Mouse (Mus musculus) megakaryocyte, embryonic 14.5 days (primary cell): ENCODE results near the gene Camkk2. TPM values are rescaled to one million over a fixed set of nuclear protein-coding genes. Genes with fewer than 3 reads are reported as not detected.

Source experiments
- H3K27me3 ChIP-seq: replicated peaks from 2 replicates; pipeline ENCODE3; 2012; ENCODE audit warnings: inconsistent platforms
- H3K36me3 ChIP-seq: replicated peaks from 2 replicates; pipeline ENCODE3; 2012; ENCODE audit warnings: low read length, inconsistent platforms, mixed read lengths
- H3K4me1 ChIP-seq: 2 replicates; pipeline ENCODE4 v1.6.1; 2012; ENCODE audit warnings: inconsistent platforms
- H3K4me3 ChIP-seq: replicated peaks from 2 replicates; pipeline ENCODE3; 2012; ENCODE audit warnings: moderate library complexity, mild to moderate bottlenecking, inconsistent platforms
- H3K9me3 ChIP-seq: 2 replicates; pipeline ENCODE4 v1.6.1; 2012; ENCODE audit warnings: inconsistent platforms
- FLI1 ChIP-seq: IDR thresholded peaks from 2 replicates; pipeline ENCODE4 v1.6.1; 2012; ENCODE audit warnings: low read length, inconsistent platforms, mixed read lengths
- GATA1 ChIP-seq: IDR thresholded peaks from 3 replicates; pipeline ENCODE4 v1.6.1; 2012; ENCODE audit warnings: mixed read lengths, low read length, inconsistent platforms, borderline replicate concordance
- polyA plus RNA-seq: library from polyadenylated mRNA; stranded (reverse); fragments of >175 nt; gene quantifications from 2 replicates; pipeline ENCODE4 v1.2.3, GENCODE M21; 2012; ENCODE audit warnings: low replicate concordance; ENCODE audit not compliant: insufficient read depth

The Camkk2 gene
- polyA plus RNA-seq, 1 experiment: 17.9 TPM

DNA sequence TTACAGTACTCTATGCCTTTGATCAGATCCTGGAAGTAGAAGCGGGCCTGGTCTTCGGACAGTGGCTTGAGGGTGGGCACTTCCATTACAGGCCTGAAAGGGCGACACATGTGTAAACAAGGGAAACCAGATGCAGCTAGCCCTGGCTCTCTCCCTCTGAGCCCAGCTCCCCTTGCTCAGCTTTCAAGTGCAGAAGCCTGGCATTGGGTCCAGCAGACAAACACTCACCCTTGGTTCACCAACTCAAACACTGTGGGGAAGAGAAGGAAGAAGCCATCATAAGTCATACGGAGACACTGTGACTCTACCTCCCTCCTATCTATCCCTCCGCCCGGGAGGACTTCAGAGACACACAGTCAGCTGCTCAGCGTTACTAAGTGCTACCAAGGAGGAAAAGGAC is 31.3 kb downstream of the Camkk2 start:
- TF ChIP-seq GATA1 (no peak), FLI1 (no peak)
- H3K36me3 ChIP-seq: peaks cover 91% of the 10 kb centered on the region

DNA sequence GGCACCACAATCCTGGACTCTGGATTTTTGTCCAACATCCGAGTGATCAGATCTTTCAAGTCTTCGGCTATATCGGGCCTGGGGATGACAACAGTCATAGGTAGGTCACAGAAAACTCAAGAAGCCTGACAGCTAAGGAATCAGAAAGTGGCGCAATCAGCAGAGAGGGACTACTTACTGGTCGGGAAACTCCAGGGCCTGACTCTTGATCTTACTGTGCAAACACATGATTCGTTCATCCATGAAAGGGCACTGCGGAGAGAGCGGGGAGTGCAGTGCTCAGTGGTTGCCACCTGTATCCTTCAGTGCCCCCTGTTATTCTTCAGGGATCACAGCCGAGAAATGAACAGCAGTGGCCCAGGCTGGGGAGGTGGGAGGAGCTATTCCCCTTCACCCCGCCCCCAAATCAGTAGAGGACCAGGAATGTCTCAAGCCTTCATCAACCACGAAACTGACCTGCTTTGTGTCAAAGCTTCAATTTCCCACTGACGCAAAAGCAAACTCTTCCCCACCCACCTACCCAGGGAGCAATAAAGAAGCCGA is 35.3 kb downstream of the Camkk2 start:
- Histone ChIP-seq H3K36me3 (peaks cover 94% of the 10 kb centered on the region), H3K4me3 (no peak overlapping the region), H3K9me3 (no peaks in the 10 kb centered on the region), H3K27me3 (no peaks in the 10 kb centered on the region), H3K4me1 (no peaks in the 10 kb centered on the region)
- TF ChIP-seq FLI1 (no peak), GATA1 (no peak)

More for the DNA sequence above, 31.3 kb downstream of the Camkk2 start:
- Histone ChIP-seq H3K4me1 (no peaks in the 10 kb centered on the region), H3K4me3 (no peak overlapping the region), H3K9me3 (no peaks in the 10 kb centered on the region), H3K27me3 (no peaks in the 10 kb centered on the region)

DNA sequence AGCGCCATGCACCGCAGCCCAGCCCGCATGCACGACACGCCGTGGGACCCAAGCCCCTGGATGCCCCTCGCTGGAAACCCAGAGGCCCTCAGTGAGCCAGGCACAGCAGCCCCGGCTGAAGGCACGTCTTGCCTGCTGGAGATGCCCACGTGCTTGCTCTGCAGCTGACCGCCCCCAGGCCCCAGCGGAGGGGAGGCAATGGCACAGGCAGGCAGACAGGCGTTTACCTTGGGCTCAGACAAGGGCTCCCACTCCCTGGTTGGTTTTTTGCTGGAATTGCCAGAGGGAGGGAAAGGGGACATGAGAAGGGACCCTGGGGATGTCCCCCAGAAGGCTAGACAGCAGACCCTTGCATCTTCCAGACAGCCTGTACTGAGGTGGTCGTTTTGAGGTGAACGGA is 42.4 kb downstream of the Camkk2 start:
- peaks cover 32% of the 10 kb centered on the region for H3K4me1 ChIP-seq
- H3K27me3 ChIP-seq: no peaks in the 10 kb centered on the region
- no peaks in the 10 kb centered on the region for H3K9me3 ChIP-seq
- no peak overlapping the region for H3K4me3 ChIP-seq
- TF ChIP-seq FLI1 (no peak), GATA1 (no peak)
- peaks cover 78% of the 10 kb centered on the region for H3K36me3 ChIP-seq

DNA sequence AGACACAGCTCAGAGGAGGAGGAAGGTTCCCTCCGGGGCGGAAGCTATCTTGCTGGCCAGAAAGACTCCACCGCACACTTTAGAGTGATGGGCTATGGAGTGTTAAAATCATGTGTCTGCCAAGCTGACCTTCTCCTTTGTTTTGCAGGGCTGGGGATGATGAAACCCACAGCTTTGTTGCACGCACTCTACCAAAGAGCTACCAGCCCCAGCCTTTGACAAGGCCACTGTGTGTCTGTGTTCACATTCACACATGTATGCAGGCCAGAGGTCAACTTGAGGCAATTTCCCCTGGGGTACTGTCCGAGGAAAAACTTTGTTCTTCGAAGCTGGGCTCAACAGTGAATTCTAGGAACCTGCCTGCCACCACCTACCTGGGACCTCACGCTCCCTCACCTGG is 43.4 kb downstream of the Camkk2 start:
- Histone ChIP-seq H3K4me3 (no peak overlapping the region), H3K4me1 (peaks cover 38% of the 10 kb centered on the region), H3K36me3 (peaks cover 71% of the 10 kb centered on the region), H3K9me3 (no peaks in the 10 kb centered on the region), H3K27me3 (no peaks in the 10 kb centered on the region)
- no peak for TF ChIP-seq FLI1
- no peak for TF ChIP-seq GATA1

DNA sequence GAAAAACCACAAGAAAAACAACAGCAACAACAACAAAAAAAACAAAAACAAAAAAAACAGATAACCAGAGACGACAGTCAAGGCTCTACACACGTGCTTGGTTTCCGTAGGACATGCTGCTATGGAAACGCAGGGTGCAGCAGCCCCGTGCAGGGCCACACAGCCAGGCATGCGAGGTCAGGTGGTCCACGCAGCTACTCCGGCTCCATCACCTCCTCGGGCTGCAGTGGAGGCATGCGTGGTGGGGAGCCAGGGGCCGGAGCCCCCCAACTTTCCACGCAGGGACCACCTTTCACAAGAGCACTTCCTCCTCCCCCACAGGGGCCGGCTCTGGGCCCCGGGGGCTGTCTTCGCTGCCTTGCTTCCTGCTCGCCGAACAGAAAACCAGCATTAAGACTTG is 45.3 kb downstream of the Camkk2 start:
- no peaks in the 10 kb centered on the region for H3K27me3 ChIP-seq
- H3K9me3 ChIP-seq: no peaks in the 10 kb centered on the region
- TF ChIP-seq GATA1 (no peak), FLI1 (no peak)
- peaks cover 38% of the 10 kb centered on the region for H3K4me1 ChIP-seq
- H3K36me3 ChIP-seq: peaks cover 70% of the 10 kb centered on the region
- H3K4me3 ChIP-seq: no peak overlapping the region

DNA sequence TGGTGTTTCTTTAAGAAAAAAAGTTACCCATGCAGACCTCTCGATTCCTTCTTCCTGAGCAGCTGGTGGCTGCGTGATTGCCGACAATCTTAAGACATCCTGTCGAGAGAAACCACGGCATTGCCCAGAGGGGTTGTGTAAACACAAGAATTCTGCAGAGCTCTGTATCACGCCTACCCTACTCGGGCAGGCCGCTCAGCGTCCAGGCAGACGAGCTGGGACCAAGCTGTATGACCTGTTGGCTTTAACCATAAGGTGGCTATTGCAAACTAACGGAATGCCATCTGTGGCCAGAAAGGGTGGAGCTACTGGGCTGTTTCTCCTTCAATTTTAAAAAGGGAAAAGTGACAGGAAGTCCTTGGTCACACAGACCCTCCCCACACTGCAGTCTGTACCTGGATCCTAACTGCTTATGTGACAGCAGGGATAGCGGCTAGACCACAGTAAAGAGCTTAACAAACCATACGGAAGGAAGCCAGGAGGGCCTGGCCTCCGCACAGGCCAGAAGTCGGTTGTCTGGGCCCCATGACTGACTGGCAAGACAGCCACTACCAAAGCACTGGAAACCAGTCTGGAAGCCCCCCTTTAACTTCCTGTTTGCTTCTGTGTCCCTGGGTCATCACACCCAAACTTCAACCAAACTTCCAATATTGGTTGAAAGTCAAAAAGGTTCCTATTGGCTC is 47.1 kb downstream of the Camkk2 start:
- Histone ChIP-seq H3K4me1 (peaks cover 38% of the 10 kb centered on the region), H3K36me3 (peaks cover 80% of the 10 kb centered on the region), H3K4me3 (peak overlapping the region; percentile 88), H3K27me3 (no peaks in the 10 kb centered on the region), H3K9me3 (no peaks in the 10 kb centered on the region)
- no peak for TF ChIP-seq FLI1
- TF ChIP-seq GATA1: no peak

DNA sequence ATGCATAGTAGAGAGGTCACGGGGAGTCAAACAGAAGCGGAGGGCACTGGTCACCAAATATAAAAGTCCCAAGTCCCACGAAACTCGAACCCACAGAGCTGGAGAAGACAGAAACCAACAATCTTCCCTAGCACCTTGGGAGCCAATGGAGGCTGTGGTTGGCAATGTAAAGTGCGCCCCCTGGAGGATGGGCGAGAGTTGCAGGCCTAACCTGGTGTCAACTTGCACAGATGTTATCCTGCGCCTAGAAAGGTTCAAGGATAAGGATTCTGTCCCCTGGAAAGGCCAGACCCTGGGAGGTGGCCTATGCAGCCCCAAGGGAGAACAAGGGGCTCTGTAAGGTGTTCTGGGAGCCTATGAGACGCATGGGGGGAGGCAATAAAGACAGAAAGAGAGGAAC is 47.9 kb downstream of the Camkk2 start:
- no peak for TF ChIP-seq FLI1
- TF ChIP-seq GATA1: no peak
- Histone ChIP-seq H3K27me3 (peaks cover 3% of the 10 kb centered on the region), H3K4me1 (peaks cover 38% of the 10 kb centered on the region), H3K4me3 (peak overlapping the region; percentile 86), H3K36me3 (peaks cover 74% of the 10 kb centered on the region), H3K9me3 (no peaks in the 10 kb centered on the region)

DNA sequence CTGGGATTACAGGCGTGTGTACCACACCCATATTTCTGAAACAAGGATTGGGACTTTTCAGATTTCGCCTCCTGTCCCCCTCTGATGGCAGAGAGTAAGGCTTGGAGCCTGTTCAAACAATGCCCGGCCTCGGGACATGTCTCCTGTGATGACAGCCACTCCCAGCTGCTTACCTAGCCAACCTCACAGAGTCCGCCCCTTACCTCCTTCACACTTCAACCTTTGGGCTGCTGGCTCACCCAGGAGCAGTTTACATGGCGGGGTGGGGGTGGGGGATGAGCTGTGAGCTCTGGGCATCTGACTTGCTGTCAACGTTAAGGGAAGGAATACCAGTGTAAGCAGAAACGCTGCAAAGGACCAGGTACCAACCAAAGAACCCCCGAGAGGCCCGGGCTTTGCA is 48.4 kb downstream of the Camkk2 start:
- peaks cover 3% of the 10 kb centered on the region for H3K27me3 ChIP-seq
- H3K4me1 ChIP-seq: peaks cover 38% of the 10 kb centered on the region
- H3K9me3 ChIP-seq: no peaks in the 10 kb centered on the region
- TF ChIP-seq GATA1 (no peak), FLI1 (no peak)
- no peak overlapping the region for H3K4me3 ChIP-seq
- H3K36me3 ChIP-seq: peaks cover 68% of the 10 kb centered on the region

DNA sequence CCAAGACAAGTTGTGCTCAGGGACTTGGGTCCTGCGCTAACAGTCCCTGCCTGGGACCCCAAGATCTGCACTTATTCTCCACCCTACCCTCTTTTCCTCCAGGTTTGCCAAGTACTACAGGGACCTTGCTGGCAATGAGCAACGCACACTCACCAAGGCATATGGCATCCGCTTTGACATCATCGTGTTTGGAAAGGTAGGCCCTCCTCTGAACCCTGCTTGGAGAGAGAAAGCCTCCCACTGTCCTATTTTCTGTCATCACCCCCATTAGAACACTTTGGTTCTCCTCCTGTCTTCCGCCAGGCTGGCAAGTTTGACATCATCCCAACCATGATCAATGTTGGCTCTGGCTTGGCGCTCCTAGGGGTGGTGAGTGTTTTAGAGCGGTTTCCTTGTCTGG is 52.1 kb downstream of the Camkk2 start:
- Histone ChIP-seq H3K36me3 (peaks cover 45% of the 10 kb centered on the region), H3K4me1 (peaks cover 10% of the 10 kb centered on the region), H3K9me3 (no peaks in the 10 kb centered on the region), H3K4me3 (no peak overlapping the region), H3K27me3 (peaks cover 3% of the 10 kb centered on the region)
- TF ChIP-seq FLI1: no peak
- no peak for TF ChIP-seq GATA1

DNA sequence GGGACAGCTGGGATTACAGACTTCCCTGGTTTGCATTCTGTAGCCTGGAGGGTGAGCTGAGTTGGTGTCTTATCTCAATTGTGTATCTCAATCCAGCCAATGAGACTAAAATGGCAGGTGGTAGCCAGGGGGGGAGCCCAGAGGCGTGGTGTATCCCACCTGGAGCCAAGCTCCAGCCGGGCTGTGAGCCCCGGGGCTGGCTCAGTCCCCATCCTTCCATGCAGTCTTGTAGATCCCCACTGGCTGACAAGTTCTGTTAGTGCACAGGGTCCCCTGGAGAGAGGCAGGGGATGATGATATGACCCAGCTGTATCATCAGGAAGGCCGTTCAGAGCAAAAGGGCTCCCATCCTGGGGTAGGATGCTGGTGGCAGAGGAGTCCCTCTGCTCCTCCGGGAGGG is 52.6 kb downstream of the Camkk2 start:
- peaks cover 45% of the 10 kb centered on the region for H3K36me3 ChIP-seq
- TF ChIP-seq GATA1 (no peak), FLI1 (no peak)

DNA sequence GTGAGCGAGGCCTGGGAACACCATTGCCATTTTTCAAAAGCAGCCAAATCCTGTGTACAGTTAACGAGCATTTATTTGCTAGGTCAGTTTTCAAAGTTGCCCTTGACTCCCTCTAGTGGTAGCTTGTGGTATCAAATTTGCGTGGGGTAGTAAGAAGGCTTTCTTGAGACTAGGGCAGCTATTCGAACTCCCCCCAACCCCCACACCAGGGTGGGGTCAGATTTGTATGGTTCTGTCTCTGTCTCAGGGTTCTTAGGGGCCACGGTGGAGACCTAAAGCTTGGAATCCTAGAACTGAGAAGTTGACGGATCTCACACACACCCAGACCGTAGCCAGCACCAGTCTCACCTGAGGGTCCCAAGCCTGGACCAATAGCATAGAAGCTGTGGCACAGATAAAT is 53.1 kb downstream of the Camkk2 start:
- H3K4me1 ChIP-seq: no peaks in the 10 kb centered on the region; the same call in none of the 2 replicates
- peaks cover 45% of the 10 kb centered on the region for H3K36me3 ChIP-seq
- H3K9me3 ChIP-seq: no peaks in the 10 kb centered on the region
- peaks cover 3% of the 10 kb centered on the region for H3K27me3 ChIP-seq
- H3K4me3 ChIP-seq: no peak overlapping the region
- TF ChIP-seq FLI1 (no peak), GATA1 (no peak)

More for the DNA sequence above, 52.6 kb downstream of the Camkk2 start:
- H3K9me3 ChIP-seq: no peaks in the 10 kb centered on the region
- no peak overlapping the region for H3K4me3 ChIP-seq
- H3K4me1 ChIP-seq: peaks cover 5% of the 10 kb centered on the region
- peaks cover 3% of the 10 kb centered on the region for H3K27me3 ChIP-seq
